Mouse (Mus musculus): ENCODE results near the gene Kcnc2. TPM values are rescaled to one million over a fixed set of nuclear protein-coding genes. Genes with fewer than 3 reads are reported as not detected.

The Kcnc2 gene
- total RNA-seq, 1 experiment = 0.58 TPM

GRCm38 (mm10) chr10:112450910-112451309, 180.0 kb downstream of the Kcnc2 start:
- in situ Hi-C loops (cut with MboI; ENCODE audit: low sequenced_read_pairs in 2 of 2, unreplicated experiment in 2 of 2) = no loop called here
- no peak overlapping the region for H3K27ac ChIP-seq (ENCODE audit: insufficient read depth, low read depth, low read length, poor library complexity, severe bottlenecking)
- DNase-seq (ENCODE audit: low read depth, low spot score) = peak; percentile 19
- H3K9ac ChIP-seq (ENCODE audit: insufficient read depth, low read depth, low read length, poor library complexity, severe bottlenecking) = no peak overlapping the region
- no peaks in the 10 kb centered on the region for H3K36me3 ChIP-seq (ENCODE audit: control insufficient read depth, insufficient read depth, low read length, poor library complexity, severe bottlenecking)
- TF ChIP-seq ZNF384 (IDR thresholded peaks at IDR 0.05; ENCODE audit: low read depth, low read length) (no peak), MAFK (IDR thresholded peaks at IDR 0.05; ENCODE audit: insufficient read depth, low read depth, low read length) (no peak)
- no peaks in the 10 kb centered on the region; a peak in 1 of 4 replicates for H3K4me1 ChIP-seq (ENCODE audit: control insufficient read depth in 2 of 2, insufficient read depth in 2 of 2, low read length in 2 of 2, poor library complexity in 1 of 2)
- no peak overlapping the region for H3K4me3 ChIP-seq (ENCODE audit: insufficient read depth in 1 of 2, low read depth in 1 of 2, low read length in 2 of 2, poor library complexity in 1 of 2, severe bottlenecking in 1 of 2)
- no peaks in the 10 kb centered on the region for H3K9me3 ChIP-seq (ENCODE audit: control insufficient read depth, insufficient read depth, low read depth, low read length)

DNA sequence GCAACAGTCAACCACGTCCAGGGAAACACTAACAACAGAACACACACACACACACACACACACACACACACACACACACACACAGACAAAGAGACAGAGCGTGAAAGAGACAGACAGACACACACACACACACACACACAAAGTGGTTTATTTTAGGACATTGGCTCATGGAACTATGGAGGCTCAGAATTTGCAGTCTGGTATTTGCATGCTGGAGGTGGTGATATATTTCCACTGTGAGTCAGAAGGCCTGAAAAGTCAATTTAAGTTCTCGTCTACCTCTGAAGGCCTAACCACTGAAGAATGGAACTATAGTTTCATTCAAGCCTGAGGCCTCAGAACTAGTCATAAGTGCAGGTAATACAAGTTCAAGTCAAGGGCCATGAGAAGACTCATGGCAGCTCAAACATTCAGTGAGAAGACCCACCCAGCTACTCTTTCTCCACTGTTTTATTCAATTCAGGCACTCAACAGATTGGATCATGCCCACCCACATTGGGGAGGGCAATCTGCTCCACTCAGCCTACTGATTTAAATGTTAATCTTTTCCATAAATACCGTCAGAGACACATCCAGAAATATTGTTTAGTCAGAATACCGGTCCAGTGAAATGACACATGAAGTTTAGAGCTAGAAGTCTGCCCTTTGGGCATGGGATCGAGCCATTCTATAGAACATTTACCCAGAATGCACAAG, 197.9 kb downstream of the Kcnc2 start:
- no peak for TF ChIP-seq ZNF384 (IDR thresholded peaks at IDR 0.05; ENCODE audit: low read depth, low read length)
- no peak for TF ChIP-seq CHD2 (IDR thresholded peaks at IDR 0.05; ENCODE audit: low read depth, low read length)
- TF ChIP-seq HCFC1 (IDR thresholded peaks at IDR 0.05; ENCODE audit: borderline replicate concordance, insufficient read depth, low read length) = no peak
- no peak for TF ChIP-seq MAFK (IDR thresholded peaks at IDR 0.05; ENCODE audit: insufficient read depth, low read depth, low read length)
- TF ChIP-seq ZC3H11A (IDR thresholded peaks at IDR 0.05; ENCODE audit: borderline replicate concordance, low read depth, low read length) = no peak
- no peaks in the 10 kb centered on the region for H3K9me3 ChIP-seq (ENCODE audit: control insufficient read depth, insufficient read depth, low read depth, low read length)
- DNase-seq (ENCODE audit: low read depth, low spot score) = no peak
- no peaks in the 10 kb centered on the region for H3K36me3 ChIP-seq (ENCODE audit: control insufficient read depth, insufficient read depth, low read length, poor library complexity, severe bottlenecking)
- H3K4me3 ChIP-seq (ENCODE audit: insufficient read depth in 1 of 2, low read depth in 1 of 2, low read length in 2 of 2, poor library complexity in 1 of 2, severe bottlenecking in 1 of 2) = no peak overlapping the region
- no peak overlapping the region for H3K9ac ChIP-seq (ENCODE audit: insufficient read depth, low read depth, low read length, poor library complexity, severe bottlenecking)
- no peaks in the 10 kb centered on the region for H3K4me1 ChIP-seq (ENCODE audit: control insufficient read depth in 2 of 2, insufficient read depth in 2 of 2, low read length in 2 of 2, poor library complexity in 1 of 2)
- in situ Hi-C loops (cut with MboI; ENCODE audit: low sequenced_read_pairs in 2 of 2, unreplicated experiment in 2 of 2) = no loop called here
- no peak overlapping the region for H3K27ac ChIP-seq (ENCODE audit: insufficient read depth, low read depth, low read length, poor library complexity, severe bottlenecking)

- H3K4me3 ChIP-seq (ENCODE audit: insufficient read depth in 1 of 2, low read depth in 1 of 2, low read length in 2 of 2, poor library complexity in 1 of 2, severe bottlenecking in 1 of 2) = no peak overlapping the region
- H3K9ac ChIP-seq (ENCODE audit: insufficient read depth, low read depth, low read length, poor library complexity, severe bottlenecking) = no peak overlapping the region
- in situ Hi-C loops (cut with MboI; ENCODE audit: low sequenced_read_pairs in 2 of 2, unreplicated experiment in 2 of 2) = no loop called here
- TF ChIP-seq HCFC1 (IDR thresholded peaks at IDR 0.05; ENCODE audit: borderline replicate concordance, insufficient read depth, low read length) (no peak), CHD2 (IDR thresholded peaks at IDR 0.05; ENCODE audit: low read depth, low read length) (no peak), MAFK (IDR thresholded peaks at IDR 0.05; ENCODE audit: insufficient read depth, low read depth, low read length) (no peak), ZC3H11A (IDR thresholded peaks at IDR 0.05; ENCODE audit: borderline replicate concordance, low read depth, low read length) (no peak), ZNF384 (IDR thresholded peaks at IDR 0.05; ENCODE audit: low read depth, low read length) (no peak)
- no peaks in the 10 kb centered on the region for H3K9me3 ChIP-seq (ENCODE audit: control insufficient read depth, insufficient read depth, low read depth, low read length)
- no peaks in the 10 kb centered on the region for H3K4me1 ChIP-seq (ENCODE audit: control insufficient read depth in 2 of 2, insufficient read depth in 2 of 2, low read length in 2 of 2, poor library complexity in 1 of 2)
- no peaks in the 10 kb centered on the region for H3K36me3 ChIP-seq (ENCODE audit: control insufficient read depth, insufficient read depth, low read length, poor library complexity, severe bottlenecking)
- H3K27ac ChIP-seq (ENCODE audit: insufficient read depth, low read depth, low read length, poor library complexity, severe bottlenecking) = no peak overlapping the region
- no peak for DNase-seq (ENCODE audit: low read depth, low spot score)
Measured at GRCm38 (mm10) chr10:112474122-112474810, 203.3 kb downstream of the Kcnc2 start.

GRCm38 (mm10) chr10:112481461-112481860, 210.5 kb downstream of the Kcnc2 start:
- Histone ChIP-seq H3K36me3 (ENCODE audit: control insufficient read depth, insufficient read depth, low read length, poor library complexity, severe bottlenecking) (no peaks in the 10 kb centered on the region), H3K9me3 (ENCODE audit: control insufficient read depth, insufficient read depth, low read depth, low read length) (no peaks in the 10 kb centered on the region), H3K9ac (ENCODE audit: insufficient read depth, low read depth, low read length, poor library complexity, severe bottlenecking) (no peak overlapping the region), H3K4me3 (ENCODE audit: insufficient read depth in 1 of 2, low read depth in 1 of 2, low read length in 2 of 2, poor library complexity in 1 of 2, severe bottlenecking in 1 of 2) (no peak overlapping the region), H3K4me1 (ENCODE audit: control insufficient read depth in 2 of 2, insufficient read depth in 2 of 2, low read length in 2 of 2, poor library complexity in 1 of 2) (no peaks in the 10 kb centered on the region), H3K27ac (ENCODE audit: insufficient read depth, low read depth, low read length, poor library complexity, severe bottlenecking) (no peak overlapping the region)
- in situ Hi-C loops (cut with MboI; ENCODE audit: low sequenced_read_pairs in 2 of 2, unreplicated experiment in 2 of 2) = no loop called here
- TF ChIP-seq MAFK (IDR thresholded peaks at IDR 0.05; ENCODE audit: insufficient read depth, low read depth, low read length) (no peak), CHD2 (IDR thresholded peaks at IDR 0.05; ENCODE audit: low read depth, low read length) (no peak), ZC3H11A (IDR thresholded peaks at IDR 0.05; ENCODE audit: borderline replicate concordance, low read depth, low read length) (no peak), ZNF384 (IDR thresholded peaks at IDR 0.05; ENCODE audit: low read depth, low read length) (no peak), HCFC1 (IDR thresholded peaks at IDR 0.05; ENCODE audit: borderline replicate concordance, insufficient read depth, low read length) (no peak)
- no peak for DNase-seq (ENCODE audit: low read depth, low spot score)
